Mouse (Mus musculus): ENCODE measurements at regions not wholly inside any gene's neighbourhood (a gene's known extent, or its start where the extent isn't known, plus 50 kb on each side); places are given as distances from the start of the nearest gene placed in this dataset.

- no peak overlapping the region for H3K4me2 ChIP-seq (replicated peaks)
- no peak overlapping the region for H3K27ac ChIP-seq (replicated peaks)
- no peaks in the 10 kb centered on the region for H3K9me3 ChIP-seq
- no peak for ATAC-seq (replicated peaks)
- no peak overlapping the region for H3K9ac ChIP-seq (replicated peaks)
- 97% methylated on average over 5 of the region's 5 CpGs for WGBS
- peaks cover under 1% of the 10 kb centered on the region; the same call in 1 of the 2 replicates for H3K4me1 ChIP-seq
- no peaks in the 10 kb centered on the region for H3K36me3 ChIP-seq
- no peak overlapping the region for H3K4me3 ChIP-seq
- H3K27me3 ChIP-seq, result no peaks in the 10 kb centered on the region
These were observed 200.2 kb downstream of the Wnt5a start for GRCm38 (mm10) chr14:28704729-28705128.

- Histone ChIP-seq H3K4me1 (no peaks in the 10 kb centered on the region), H3K27me3 (no peaks in the 10 kb centered on the region), H3K4me3 (no peak overlapping the region), H3K9ac (replicated peaks) (no peak overlapping the region), H3K9me3 (no peaks in the 10 kb centered on the region), H3K4me2 (replicated peaks) (no peak overlapping the region), H3K36me3 (no peaks in the 10 kb centered on the region), H3K27ac (replicated peaks) (no peak overlapping the region)
- ATAC-seq (replicated peaks), result no peak
- 70% methylated on average over 9 of the region's 10 CpGs for WGBS
These were observed 210.0 kb downstream of the Wnt5a start for GRCm38 (mm10) chr14:28714598-28714997.

GRCm38 (mm10) chr14:28720545-28720944 lies 216.0 kb downstream of the Wnt5a start:
- Histone ChIP-seq H3K27me3 (no peaks in the 10 kb centered on the region), H3K4me2 (replicated peaks) (no peak overlapping the region), H3K9ac (replicated peaks) (no peak overlapping the region), H3K4me3 (no peak overlapping the region), H3K36me3 (no peaks in the 10 kb centered on the region), H3K9me3 (no peaks in the 10 kb centered on the region), H3K4me1 (no peaks in the 10 kb centered on the region), H3K27ac (replicated peaks) (no peak overlapping the region)
- WGBS, result 91% methylated on average over 3 of the region's 3 CpGs
- ATAC-seq (replicated peaks), result no peak

GRCm38 (mm10) chr14:28725666-28726065 lies 221.1 kb downstream of the Wnt5a start:
- Histone ChIP-seq H3K36me3 (no peaks in the 10 kb centered on the region), H3K9me3 (no peaks in the 10 kb centered on the region), H3K4me3 (no peak overlapping the region), H3K4me1 (no peaks in the 10 kb centered on the region), H3K27ac (replicated peaks) (no peak overlapping the region), H3K9ac (replicated peaks) (no peak overlapping the region), H3K27me3 (no peaks in the 10 kb centered on the region), H3K4me2 (replicated peaks) (no peak overlapping the region)
- 86% methylated on average over 4 of the region's 4 CpGs for WGBS
- no peak for ATAC-seq (replicated peaks)

GRCm38 (mm10) chr14:28733496-28733895 lies 228.9 kb downstream of the Wnt5a start:
- WGBS, result 72% methylated on average over 5 of the region's 5 CpGs
- Histone ChIP-seq H3K27me3 (no peaks in the 10 kb centered on the region), H3K9ac (replicated peaks) (no peak overlapping the region)

GRCm38 (mm10) chr14:28735446-28735845 lies 230.9 kb downstream of the Wnt5a start:
- no peak for ATAC-seq (replicated peaks)
- H3K4me1 ChIP-seq, result no peaks in the 10 kb centered on the region
- H3K4me2 ChIP-seq (replicated peaks), result no peak overlapping the region
- 91% methylated on average over 5 of the region's 5 CpGs for WGBS
- H3K9ac ChIP-seq (replicated peaks), result no peak overlapping the region
- H3K27ac ChIP-seq (replicated peaks), result no peak overlapping the region
- no peaks in the 10 kb centered on the region for H3K9me3 ChIP-seq
- H3K27me3 ChIP-seq, result no peaks in the 10 kb centered on the region
- no peak overlapping the region for H3K4me3 ChIP-seq
- H3K36me3 ChIP-seq, result no peaks in the 10 kb centered on the region

More at GRCm38 (mm10) chr14:28733496-28733895, 228.9 kb downstream of the Wnt5a start:
- no peak for ATAC-seq (replicated peaks)
- Histone ChIP-seq H3K9me3 (no peaks in the 10 kb centered on the region), H3K4me2 (replicated peaks) (no peak overlapping the region), H3K4me1 (no peaks in the 10 kb centered on the region), H3K27ac (replicated peaks) (no peak overlapping the region), H3K4me3 (no peak overlapping the region), H3K36me3 (no peaks in the 10 kb centered on the region)

GRCm38 (mm10) chr14:28740076-28740475 lies 235.5 kb downstream of the Wnt5a start:
- ATAC-seq (replicated peaks), result no peak
- 88% methylated on average over 1 of the region's 1 CpGs for WGBS
- Histone ChIP-seq H3K4me1 (no peaks in the 10 kb centered on the region), H3K4me2 (replicated peaks) (no peak overlapping the region), H3K27ac (replicated peaks) (no peak overlapping the region), H3K4me3 (no peak overlapping the region), H3K36me3 (no peaks in the 10 kb centered on the region), H3K9me3 (no peaks in the 10 kb centered on the region), H3K9ac (replicated peaks) (no peak overlapping the region), H3K27me3 (no peaks in the 10 kb centered on the region)

GRCm38 (mm10) chr14:28741418-28741817 lies 236.9 kb downstream of the Wnt5a start:
- WGBS, result 84% methylated on average over 2 of the region's 2 CpGs
- no peaks in the 10 kb centered on the region for H3K27me3 ChIP-seq
- no peaks in the 10 kb centered on the region for H3K36me3 ChIP-seq
- no peak overlapping the region for H3K9ac ChIP-seq (replicated peaks)
- H3K4me3 ChIP-seq, result no peak overlapping the region
- no peak for ATAC-seq (replicated peaks)
- H3K4me2 ChIP-seq (replicated peaks), result no peak overlapping the region
- no peaks in the 10 kb centered on the region for H3K4me1 ChIP-seq
- H3K9me3 ChIP-seq, result no peaks in the 10 kb centered on the region
- H3K27ac ChIP-seq (replicated peaks), result no peak overlapping the region

- Histone ChIP-seq H3K4me3 (no peak overlapping the region), H3K9ac (replicated peaks) (no peak overlapping the region), H3K36me3 (no peaks in the 10 kb centered on the region), H3K9me3 (no peaks in the 10 kb centered on the region), H3K27ac (replicated peaks) (no peak overlapping the region), H3K27me3 (no peaks in the 10 kb centered on the region), H3K4me2 (replicated peaks) (no peak overlapping the region), H3K4me1 (no peaks in the 10 kb centered on the region)
- 86% methylated on average over 4 of the region's 4 CpGs for whole genome bisulfite sequencing
- no peak for ATAC-seq (replicated peaks)
These were observed 239.1 kb downstream of the Wnt5a start for GRCm38 (mm10) chr14:28743673-28744072.

- Histone ChIP-seq H3K9me3 (no peaks in the 10 kb centered on the region), H3K4me3 (no peak overlapping the region), H3K4me1 (no peaks in the 10 kb centered on the region), H3K9ac (replicated peaks) (no peak overlapping the region), H3K4me2 (replicated peaks) (no peak overlapping the region), H3K27ac (replicated peaks) (no peak overlapping the region), H3K27me3 (no peaks in the 10 kb centered on the region), H3K36me3 (no peaks in the 10 kb centered on the region)
- WGBS, result 91% methylated on average over 1 of the region's 1 CpGs
- no peak for ATAC-seq (replicated peaks)
These were observed 245.8 kb downstream of the Wnt5a start for GRCm38 (mm10) chr14:28750301-28750700.

- H3K4me3 ChIP-seq, result no peak overlapping the region
- no peaks in the 10 kb centered on the region for H3K4me1 ChIP-seq
- no peaks in the 10 kb centered on the region for H3K27me3 ChIP-seq
- no peak for ATAC-seq (replicated peaks)
- H3K4me2 ChIP-seq (replicated peaks), result no peak overlapping the region
- WGBS, result 87% methylated on average over 1 of the region's 1 CpGs
- H3K27ac ChIP-seq (replicated peaks), result no peak overlapping the region
- no peaks in the 10 kb centered on the region for H3K36me3 ChIP-seq
- no peak overlapping the region for H3K9ac ChIP-seq (replicated peaks)
- no peaks in the 10 kb centered on the region for H3K9me3 ChIP-seq
These were observed 252.8 kb upstream of the Lrtm1 start for GRCm38 (mm10) chr14:28765201-28765600.

GRCm38 (mm10) chr14:28773068-28773467 lies 244.9 kb upstream of the Lrtm1 start:
- no peak overlapping the region for H3K4me3 ChIP-seq
- H3K27ac ChIP-seq (replicated peaks), result no peak overlapping the region
- no peaks in the 10 kb centered on the region for H3K9me3 ChIP-seq
- no peaks in the 10 kb centered on the region for H3K27me3 ChIP-seq
- no peaks in the 10 kb centered on the region for H3K4me1 ChIP-seq
- H3K36me3 ChIP-seq, result no peaks in the 10 kb centered on the region
- WGBS, result 77% methylated on average over 11 of the region's 11 CpGs
- ATAC-seq (replicated peaks), result no peak
- no peak overlapping the region for H3K4me2 ChIP-seq (replicated peaks)
- H3K9ac ChIP-seq (replicated peaks), result no peak overlapping the region

GRCm38 (mm10) chr14:28775686-28776085 lies 242.3 kb upstream of the Lrtm1 start:
- no peaks in the 10 kb centered on the region for H3K9me3 ChIP-seq
- WGBS, result 80% methylated on average over 1 of the region's 1 CpGs
- no peaks in the 10 kb centered on the region for H3K36me3 ChIP-seq
- no peak overlapping the region for H3K4me3 ChIP-seq
- H3K9ac ChIP-seq (replicated peaks), result no peak overlapping the region
- no peaks in the 10 kb centered on the region for H3K4me1 ChIP-seq
- no peak overlapping the region for H3K27ac ChIP-seq (replicated peaks)
- no peak for ATAC-seq (replicated peaks)
- H3K27me3 ChIP-seq, result no peaks in the 10 kb centered on the region
- H3K4me2 ChIP-seq (replicated peaks), result no peak overlapping the region

All from forebrain, embryonic 15.5 days (tissue).